Mouse (Mus musculus): ENCODE results near the gene Zbtb8a. TPM values are rescaled to one million over a fixed set of nuclear protein-coding genes. Genes with fewer than 3 reads are reported as not detected.

Zbtb8a gene
- polyA plus RNA-seq, 1 experiment from 2014 or later = 6.0 TPM

DNA sequence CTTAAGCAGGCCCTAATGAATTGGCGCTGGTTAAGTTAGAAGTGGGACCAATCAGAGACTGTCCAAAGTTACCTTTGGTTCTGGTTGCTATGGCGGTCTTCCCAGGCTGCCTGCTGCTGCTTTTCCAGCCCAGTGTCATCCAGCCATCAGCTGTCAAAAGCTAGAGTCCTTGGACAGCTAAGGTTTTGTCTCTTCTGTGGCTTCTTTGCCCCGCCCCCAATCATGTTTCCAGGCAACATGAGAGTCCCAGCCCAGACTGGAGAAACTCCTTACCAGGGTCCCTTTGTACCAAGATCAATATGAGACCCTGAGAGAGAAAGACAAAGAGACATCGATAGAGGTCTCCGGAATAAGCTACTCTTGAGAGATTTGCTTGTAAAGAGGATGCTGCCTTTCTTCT, 10.5 kb upstream of the Zbtb8a start:
- H3K4me3 ChIP-seq = no peak overlapping the region
- no peaks in the 10 kb centered on the region for H3K36me3 ChIP-seq (replicated peaks)
- 76% methylated on average over 5 of the region's 5 CpGs for WGBS
- H3K4me1 ChIP-seq = peaks cover 12% of the 10 kb centered on the region
- H3K27ac ChIP-seq = no peak overlapping the region
- no peaks in the 10 kb centered on the region for H3K27me3 ChIP-seq (ENCODE audit: poor library complexity, severe bottlenecking)
- H3K9me3 ChIP-seq = no peaks in the 10 kb centered on the region
- DNase-seq (ENCODE audit: extremely low spot score, low spot score) = no peak

DNA sequence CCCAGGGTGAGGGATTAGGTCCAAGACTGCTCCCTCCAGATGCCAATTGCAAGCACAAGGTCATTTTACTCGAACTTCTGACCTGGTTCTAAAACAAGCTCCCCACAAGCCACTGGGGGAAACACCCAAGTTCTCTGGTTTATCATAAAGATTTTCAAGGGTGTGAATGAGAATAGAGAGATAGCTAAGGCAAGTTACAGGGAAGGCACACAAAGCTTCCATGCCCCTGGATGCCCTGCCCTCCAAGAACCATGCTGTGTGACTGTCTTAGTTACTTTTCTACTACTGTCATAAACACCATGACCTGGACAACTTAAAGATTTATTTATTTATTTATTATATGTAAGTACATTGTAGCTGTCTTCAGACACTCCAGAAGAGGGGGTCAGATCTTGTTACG, 9.1 kb upstream of the Zbtb8a start:
- Histone ChIP-seq H3K4me1 (peaks cover 9% of the 10 kb centered on the region), H3K4me3 (no peak overlapping the region), H3K27ac (no peak overlapping the region), H3K27me3 (ENCODE audit: poor library complexity, severe bottlenecking) (no peaks in the 10 kb centered on the region), H3K36me3 (replicated peaks) (no peaks in the 10 kb centered on the region), H3K9me3 (no peaks in the 10 kb centered on the region; the same call in 1 of the 2 replicates)
- WGBS = 88% methylated on average over 2 of the region's 2 CpGs
- no peak for DNase-seq (ENCODE audit: extremely low spot score, low spot score)

GRCm38 (mm10) chr4:129386269-129386946, 8.5 kb upstream of the Zbtb8a start:
- no peak for DNase-seq (ENCODE audit: extremely low spot score, low spot score)
- peaks cover 9% of the 10 kb centered on the region for H3K4me1 ChIP-seq
- H3K4me3 ChIP-seq = no peak overlapping the region
- 88% methylated on average over 8 of the region's 8 CpGs for WGBS
- no peaks in the 10 kb centered on the region; the same call in 1 of the 2 replicates for H3K9me3 ChIP-seq
- no peaks in the 10 kb centered on the region for H3K27me3 ChIP-seq (ENCODE audit: poor library complexity, severe bottlenecking)
- no peak overlapping the region for H3K27ac ChIP-seq
- no peaks in the 10 kb centered on the region for H3K36me3 ChIP-seq (replicated peaks)

DNA sequence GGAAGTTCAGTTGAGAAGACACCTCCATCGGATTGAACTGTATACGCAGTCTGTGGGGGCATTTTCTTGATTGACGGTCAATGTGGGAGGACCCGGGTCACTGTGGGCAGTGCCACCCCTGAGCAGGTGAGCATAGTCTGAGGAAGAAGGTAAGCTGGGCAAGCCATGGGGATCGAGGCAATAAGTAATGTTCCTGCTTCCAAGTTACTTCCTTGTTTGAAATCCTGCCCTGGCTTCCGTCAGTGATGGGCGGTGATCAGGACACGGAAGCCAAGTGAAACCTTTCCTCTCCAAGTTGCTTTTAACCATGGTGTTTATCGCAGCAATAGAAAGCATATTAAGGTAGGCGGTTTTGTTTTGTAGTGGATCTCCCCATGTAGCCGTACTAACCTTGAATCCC, 7.8 kb upstream of the Zbtb8a start:
- Histone ChIP-seq H3K4me3 (no peak overlapping the region), H3K27ac (no peak overlapping the region), H3K4me1 (peaks cover 9% of the 10 kb centered on the region), H3K36me3 (replicated peaks) (no peaks in the 10 kb centered on the region), H3K27me3 (ENCODE audit: poor library complexity, severe bottlenecking) (no peaks in the 10 kb centered on the region), H3K9me3 (no peaks in the 10 kb centered on the region; the same call in 1 of the 2 replicates)
- WGBS = 92% methylated on average over 11 of the region's 11 CpGs
- DNase-seq (ENCODE audit: extremely low spot score, low spot score) = no peak

DNA sequence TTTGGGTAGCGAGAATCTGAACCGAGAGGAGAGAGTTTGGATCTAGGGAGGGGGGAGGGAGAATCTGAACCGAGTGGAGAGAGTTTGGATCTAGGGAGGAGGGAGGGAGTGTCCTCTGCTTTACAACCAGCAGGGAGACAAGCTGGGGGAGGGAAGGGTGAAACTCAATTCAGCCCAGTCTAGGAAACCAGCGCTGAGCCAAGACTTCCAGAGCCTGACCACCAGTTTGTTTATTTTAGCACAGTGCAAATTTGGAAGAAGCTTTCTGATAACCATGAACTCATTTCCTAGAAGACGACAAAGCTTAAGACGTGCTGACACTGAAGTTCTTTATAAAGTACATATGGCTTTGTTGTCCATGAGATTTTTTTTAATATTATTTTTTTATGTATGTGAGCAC, 6.5 kb upstream of the Zbtb8a start:
- DNase-seq (ENCODE audit: extremely low spot score, low spot score) = no peak
- H3K9me3 ChIP-seq = no peaks in the 10 kb centered on the region; the same call in 1 of the 2 replicates
- H3K27ac ChIP-seq = no peak overlapping the region
- peaks cover 9% of the 10 kb centered on the region for H3K4me1 ChIP-seq
- H3K27me3 ChIP-seq (ENCODE audit: poor library complexity, severe bottlenecking) = peaks cover 7% of the 10 kb centered on the region
- H3K4me3 ChIP-seq = no peak overlapping the region
- 42% methylated on average over 6 of the region's 6 CpGs for WGBS
- H3K36me3 ChIP-seq (replicated peaks) = no peaks in the 10 kb centered on the region

DNA sequence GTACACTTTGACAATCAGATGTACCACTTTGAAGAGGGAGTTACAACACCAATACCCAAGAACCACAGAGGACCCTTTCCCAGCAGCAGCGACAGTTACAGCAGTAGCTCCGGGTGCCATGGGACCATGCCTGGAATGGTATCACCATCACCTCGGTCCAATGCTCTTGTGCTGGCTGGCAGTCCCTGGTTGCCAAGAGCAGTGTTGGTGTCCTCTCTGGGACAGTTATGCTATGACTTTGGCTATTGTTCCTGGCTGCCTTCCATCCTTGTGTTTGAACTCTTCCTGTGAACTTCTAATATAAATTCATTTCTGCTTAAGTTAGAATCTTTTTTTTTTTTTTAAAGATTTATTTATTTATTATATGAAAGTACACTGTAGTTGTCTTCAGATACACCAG, 5.7 kb upstream of the Zbtb8a start:
- no peak overlapping the region for H3K4me3 ChIP-seq
- DNase-seq (ENCODE audit: extremely low spot score, low spot score) = no peak
- no peaks in the 10 kb centered on the region for H3K36me3 ChIP-seq (replicated peaks)
- no peaks in the 10 kb centered on the region; the same call in 1 of the 2 replicates for H3K9me3 ChIP-seq
- WGBS = 96% methylated on average over 3 of the region's 3 CpGs
- peaks cover 15% of the 10 kb centered on the region for H3K27me3 ChIP-seq (ENCODE audit: poor library complexity, severe bottlenecking)
- H3K4me1 ChIP-seq = peaks cover 6% of the 10 kb centered on the region
- no peak overlapping the region for H3K27ac ChIP-seq

- DNase-seq (ENCODE audit: extremely low spot score, low spot score) = no peak
- Histone ChIP-seq H3K9me3 (no peaks in the 10 kb centered on the region; the same call in 1 of the 2 replicates), H3K4me3 (no peak overlapping the region), H3K27me3 (ENCODE audit: poor library complexity, severe bottlenecking) (peaks cover 26% of the 10 kb centered on the region), H3K4me1 (peaks cover 7% of the 10 kb centered on the region), H3K36me3 (replicated peaks) (no peaks in the 10 kb centered on the region), H3K27ac (no peak overlapping the region)
- 96% methylated on average over 2 of the region's 2 CpGs for WGBS
Observed at GRCm38 (mm10) chr4:129382488-129382887, 4.6 kb upstream of the Zbtb8a start.

DNA sequence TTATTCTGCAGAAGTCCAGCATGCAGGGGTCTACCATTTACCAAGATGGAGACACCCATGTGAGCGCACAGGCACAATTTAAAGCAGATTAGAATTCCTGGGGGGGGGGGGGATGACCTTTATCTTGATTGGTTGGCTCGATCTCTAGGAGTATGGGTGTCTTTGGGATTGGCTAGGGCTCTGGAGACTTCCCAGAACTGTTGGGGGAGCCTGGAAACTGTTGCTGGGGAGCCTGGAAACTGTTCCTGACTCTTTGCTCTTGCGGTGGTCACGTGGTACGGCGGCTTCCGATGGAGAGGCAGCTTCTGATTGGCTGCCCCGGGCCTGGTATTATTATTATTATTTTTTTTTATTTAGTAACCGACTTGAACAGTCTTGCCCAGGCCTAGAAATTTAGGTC, 4.1 kb upstream of the Zbtb8a start:
- no peaks in the 10 kb centered on the region; the same call in 1 of the 2 replicates for H3K9me3 ChIP-seq
- no peak for DNase-seq (ENCODE audit: extremely low spot score, low spot score)
- no peaks in the 10 kb centered on the region for H3K36me3 ChIP-seq (replicated peaks)
- H3K27ac ChIP-seq = no peak overlapping the region
- peaks cover 9% of the 10 kb centered on the region for H3K4me1 ChIP-seq
- no peak overlapping the region for H3K4me3 ChIP-seq
- H3K27me3 ChIP-seq (ENCODE audit: poor library complexity, severe bottlenecking) = peaks cover 31% of the 10 kb centered on the region
- 93% methylated on average over 9 of the region's 9 CpGs for WGBS

- WGBS = 76% methylated on average over 8 of the region's 8 CpGs
- Histone ChIP-seq H3K4me3 (no peak overlapping the region), H3K27ac (no peak overlapping the region), H3K27me3 (ENCODE audit: poor library complexity, severe bottlenecking) (peaks cover 40% of the 10 kb centered on the region), H3K36me3 (replicated peaks) (no peaks in the 10 kb centered on the region), H3K4me1 (peaks cover 14% of the 10 kb centered on the region), H3K9me3 (no peaks in the 10 kb centered on the region; the same call in 1 of the 2 replicates)
- no peak for DNase-seq (ENCODE audit: extremely low spot score, low spot score)
Observed at GRCm38 (mm10) chr4:129381148-129381547, 3.2 kb upstream of the Zbtb8a start.

GRCm38 (mm10) chr4:129379805-129380204, 1.9 kb upstream of the Zbtb8a start:
- 77% methylated on average over 3 of the region's 3 CpGs for WGBS
- no peak for DNase-seq (ENCODE audit: extremely low spot score, low spot score)
- Histone ChIP-seq H3K27ac (no peak overlapping the region), H3K27me3 (ENCODE audit: poor library complexity, severe bottlenecking) (peaks cover 53% of the 10 kb centered on the region), H3K4me3 (no peak overlapping the region), H3K9me3 (no peaks in the 10 kb centered on the region; the same call in 1 of the 2 replicates), H3K4me1 (peaks cover 21% of the 10 kb centered on the region), H3K36me3 (replicated peaks) (no peaks in the 10 kb centered on the region)

- Histone ChIP-seq H3K36me3 (replicated peaks) (no peaks in the 10 kb centered on the region), H3K9me3 (no peaks in the 10 kb centered on the region; the same call in 1 of the 2 replicates), H3K27ac (peak overlapping the region; percentile 87), H3K4me3 (peak overlapping the region; percentile 71), H3K4me1 (peaks cover 28% of the 10 kb centered on the region), H3K27me3 (ENCODE audit: poor library complexity, severe bottlenecking) (peaks cover 68% of the 10 kb centered on the region)
- DNase-seq (ENCODE audit: extremely low spot score, low spot score) = peak; percentile 57
- under 1% methylated on average over 68 of the region's 68 CpGs for WGBS
Observed at GRCm38 (mm10) chr4:129376961-129377545, 863 bp downstream of the Zbtb8a start.

- H3K27me3 ChIP-seq (ENCODE audit: poor library complexity, severe bottlenecking) = peaks cover 68% of the 10 kb centered on the region
- H3K4me1 ChIP-seq = peaks cover 28% of the 10 kb centered on the region
- no peak overlapping the region for H3K27ac ChIP-seq
- H3K9me3 ChIP-seq = no peaks in the 10 kb centered on the region
- no peaks in the 10 kb centered on the region for H3K36me3 ChIP-seq (replicated peaks)
- 75% methylated on average over 5 of the region's 5 CpGs for WGBS
- no peak overlapping the region for H3K4me3 ChIP-seq
- DNase-seq (ENCODE audit: extremely low spot score, low spot score) = no peak
Observed at GRCm38 (mm10) chr4:129375821-129376220, 2.1 kb downstream of the Zbtb8a start.

DNA sequence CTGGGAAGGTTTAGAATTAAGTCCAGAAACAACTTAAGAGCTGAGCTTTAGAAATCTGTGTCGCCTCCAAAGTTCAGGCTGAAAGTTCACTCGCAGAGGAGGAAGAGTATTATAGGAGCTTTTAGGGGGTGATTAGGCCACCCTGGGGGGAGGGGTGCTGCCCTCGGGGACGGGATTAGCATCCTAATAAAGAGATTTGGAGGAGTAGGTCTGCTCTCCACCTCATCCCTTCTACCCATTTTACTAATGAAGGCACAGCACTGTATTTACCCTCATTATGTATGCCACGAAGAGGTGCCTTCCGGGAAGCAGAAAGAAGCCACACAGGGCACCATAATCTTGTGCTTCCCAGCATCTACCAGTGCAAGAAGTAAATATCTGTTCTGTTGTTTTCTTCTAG, 2.9 kb downstream of the Zbtb8a start:
- Histone ChIP-seq H3K9me3 (no peaks in the 10 kb centered on the region), H3K27me3 (ENCODE audit: poor library complexity, severe bottlenecking) (peaks cover 67% of the 10 kb centered on the region), H3K4me1 (peaks cover 28% of the 10 kb centered on the region), H3K36me3 (replicated peaks) (no peaks in the 10 kb centered on the region), H3K27ac (no peak overlapping the region), H3K4me3 (peak overlapping the region; percentile 19; the same call in 1 of the 2 replicates)
- no peak for DNase-seq (ENCODE audit: extremely low spot score, low spot score)
- 7% methylated on average over 6 of the region's 6 CpGs for WGBS
